Mouse (Mus musculus): ENCODE measurements around the gene Xntrpc. TPM values are rescaled to one million over a fixed set of nuclear protein-coding genes. Genes with fewer than 3 reads are reported as not detected.

Xntrpc gene
- polyA plus RNA-seq, 1 experiment, result 1.6 TPM

DNA sequence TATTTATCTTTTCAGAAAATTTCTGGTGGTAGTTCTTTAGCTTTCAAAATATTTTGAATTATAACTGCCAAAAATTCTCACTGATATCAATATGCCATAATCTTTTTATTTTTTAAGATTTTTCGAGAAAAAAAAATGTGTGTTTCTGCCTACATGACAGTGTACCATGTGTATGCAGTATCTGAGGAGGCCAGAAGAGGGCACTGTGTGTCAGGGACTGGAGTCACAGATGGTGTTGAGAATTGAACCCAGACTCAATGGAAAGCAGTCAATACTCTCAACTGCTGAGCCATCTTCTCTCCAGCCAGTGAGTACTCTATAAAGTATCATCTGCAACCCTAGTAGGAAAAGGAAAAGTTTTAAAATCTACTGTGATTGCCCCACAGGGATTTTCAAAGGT is 72.0 kb downstream of the Xntrpc start:
- H3K4me3 ChIP-seq (ENCODE audit: low read depth, low read length), result no peak overlapping the region
- no peaks in the 10 kb centered on the region; the same call in 1 of the 2 replicates for H3K27me3 ChIP-seq (ENCODE audit: control insufficient read depth, insufficient read depth, low read length)
- 83% methylated on average over 1 of the region's 1 CpGs for WGBS
- H3K4me1 ChIP-seq (ENCODE audit: control insufficient read depth, insufficient read depth, insufficient read length, low read length), result no peaks in the 10 kb centered on the region
- peaks cover 53% of the 10 kb centered on the region for H3K36me3 ChIP-seq (ENCODE audit: control insufficient read depth, insufficient read depth, low read length)
- no peak for TF ChIP-seq POLR2A (IDR thresholded peaks at IDR 0.05; ENCODE audit: low read depth, low read length)
- TF ChIP-seq CTCF (IDR thresholded peaks at IDR 0.05; ENCODE audit: extremely low read depth, insufficient read length, insufficient replicate concordance, low read depth, low read length), result no peak
- no peak overlapping the region for H3K27ac ChIP-seq (ENCODE audit: insufficient read depth, low read depth, low read length)

DNA sequence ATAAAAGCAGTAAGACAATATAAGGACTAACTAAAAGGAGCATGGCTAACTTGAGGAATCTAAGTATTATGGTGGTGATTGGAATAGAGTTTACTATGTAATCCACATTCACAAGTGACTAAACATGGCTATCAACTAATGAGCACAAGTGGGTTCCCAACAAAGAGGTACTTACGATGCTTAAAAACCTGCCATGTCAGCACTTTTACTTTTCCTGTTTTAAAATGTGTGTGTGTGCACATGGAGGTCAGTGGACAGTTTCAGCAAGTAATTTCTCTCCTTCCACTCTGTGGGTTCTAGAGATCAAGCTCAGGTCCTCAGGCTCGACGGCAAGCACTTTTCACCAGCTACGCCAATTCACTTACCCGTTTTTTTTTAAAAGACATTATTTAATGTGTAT is 72.4 kb downstream of the Xntrpc start:
- Histone ChIP-seq H3K36me3 (ENCODE audit: control insufficient read depth, insufficient read depth, low read length) (peaks cover 52% of the 10 kb centered on the region), H3K4me3 (ENCODE audit: low read depth, low read length) (no peak overlapping the region), H3K27me3 (ENCODE audit: control insufficient read depth, insufficient read depth, low read length) (no peaks in the 10 kb centered on the region; the same call in 1 of the 2 replicates), H3K4me1 (ENCODE audit: control insufficient read depth, insufficient read depth, insufficient read length, low read length) (no peaks in the 10 kb centered on the region), H3K27ac (ENCODE audit: insufficient read depth, low read depth, low read length) (no peak overlapping the region)
- 96% methylated on average over 5 of the region's 5 CpGs for WGBS
- no peak for TF ChIP-seq CTCF (IDR thresholded peaks at IDR 0.05; ENCODE audit: extremely low read depth, insufficient read length, insufficient replicate concordance, low read depth, low read length)
- TF ChIP-seq POLR2A (IDR thresholded peaks at IDR 0.05; ENCODE audit: low read depth, low read length), result no peak

Other genes starting within 250 kb of the Xntrpc start
- 0.52 and 0.61 TPM in 2 replicates for gene Phox2a, start 247.4 kb upstream of the Xntrpc start, polyA plus RNA-seq (2012; rRNA removed)
- gene Inppl1, start 227.5 kb upstream of the Xntrpc start, polyA plus RNA-seq (2012; rRNA removed), result 53.0 and 108 TPM in 2 replicates
- 0.52 and 7.5 TPM in 2 replicates for gene Folr2, start 208.5 kb upstream of the Xntrpc start, polyA plus RNA-seq (2012; rRNA removed)
- gene Anapc15, start 202.0 kb upstream of the Xntrpc start, polyA plus RNA-seq (2012; rRNA removed), result 13.2 and 22.6 TPM in 2 replicates
- 0.84 and 0.85 TPM in 2 replicates for gene Folr1, start 194.9 kb upstream of the Xntrpc start, polyA plus RNA-seq (2012; rRNA removed)
- 117 and 177 TPM in 2 replicates for gene Lamtor1, start 159.8 kb upstream of the Xntrpc start, polyA plus RNA-seq (2012; rRNA removed)
- 0.03 TPM in 1 of 2 replicates, not detected in the other for gene Tomt, start 159.4 kb upstream of the Xntrpc start, polyA plus RNA-seq (2012; rRNA removed)
- 2.8 and 3.4 TPM in 2 replicates for gene Lrrc51, start 131.8 kb upstream of the Xntrpc start, polyA plus RNA-seq (2012; rRNA removed)
- 43.1 and 63.1 TPM in 2 replicates for gene Numa1, start 131.6 kb upstream of the Xntrpc start, polyA plus RNA-seq (2012; rRNA removed)
- gene Il18bp, start 47.0 kb upstream of the Xntrpc start, polyA plus RNA-seq (2012; rRNA removed), result 6.2 and 11.2 TPM in 2 replicates
- gene Rnf121, start 244 bp upstream of the Xntrpc start, polyA plus RNA-seq (2012; rRNA removed), result 16.1 and 26.0 TPM in 2 replicates
- 4.5 and 8.3 TPM in 2 replicates for gene Xndc1, start 202 bp upstream of the Xntrpc start, polyA plus RNA-seq (2012; rRNA removed)
- gene Trpc2, start 17.4 kb downstream of the Xntrpc start, polyA plus RNA-seq (2012; rRNA removed), result 0.28 and 0.89 TPM in 2 replicates
- not detected in 2 replicates for gene Art1, start 36.0 kb downstream of the Xntrpc start, polyA plus RNA-seq (2012; rRNA removed)
- 0.17 and 0.28 TPM in 2 replicates for gene Art5, start 43.8 kb downstream of the Xntrpc start, polyA plus RNA-seq (2012; rRNA removed)
- 0.18 and 0.23 TPM in 2 replicates for gene Chrna10, start 51.1 kb downstream of the Xntrpc start, polyA plus RNA-seq (2012; rRNA removed)
- 5.2 and 12.2 TPM in 2 replicates for gene Nup98, start 144.5 kb downstream of the Xntrpc start, polyA plus RNA-seq (2012; rRNA removed)
- 49.6 and 58.0 TPM in 2 replicates for gene Pgap2, start 144.5 kb downstream of the Xntrpc start, polyA plus RNA-seq (2012; rRNA removed)
- 74.5 and 165 TPM in 2 replicates for gene Rhog, start 190.3 kb downstream of the Xntrpc start, polyA plus RNA-seq (2012; rRNA removed)
- 20.7 and 21.6 TPM in 2 replicates for gene Stim1, start 202.1 kb downstream of the Xntrpc start, polyA plus RNA-seq (2012; rRNA removed)

Data from small intestine, adult 2 months (tissue).